Mouse (Mus musculus) E14TG2a.4 (cell line): ENCODE data around the gene Cemip.

Experiments
- CTCF ChIP-seq: conservative IDR thresholded peaks from 2 replicates; pipeline ENCODE4 v1.5.1; 2014; ENCODE audit warnings: low read length
- POU5F1 ChIP-seq: IDR thresholded peaks from 2 replicates; pipeline ENCODE4 v1.6.1; 2014; ENCODE audit warnings: low read length, borderline replicate concordance

- TF ChIP-seq CTCF (no peak), POU5F1 (no peak)
These were observed 113.8 kb downstream of the Cemip start for GRCm38 (mm10) chr7:83972485-83972884.
